Mouse (Mus musculus) midbrain, embryonic 16.5 days (tissue): ENCODE data around the gene Syt1. TPM values are rescaled to one million over a fixed set of nuclear protein-coding genes. Genes with fewer than 3 reads are reported as not detected.

Source experiments
- ATAC-seq: fragments of 200-750 bp; cut with Nextera tagmentation; 2 replicates; pipeline ENCODE4 v1.8.0; 2017; ENCODE audit warnings: moderate TSS enrichment
- H3K27ac ChIP-seq: fragments of 300-500 bp; sonication (generic); 2 replicates; pipeline ENCODE4 v1.5.1; 2014; ENCODE audit warnings: mild to moderate bottlenecking, low read length, mixed read lengths
- H3K27me3 ChIP-seq: fragments of 300-500 bp; sonication (generic); 2 replicates; pipeline ENCODE4 v1.6.1; 2014; ENCODE audit warnings: low read depth, low read length, mixed read lengths; ENCODE audit not compliant: control insufficient read depth, insufficient read depth
- H3K36me3 ChIP-seq: fragments of 300-500 bp; sonication (generic); 2 replicates; pipeline ENCODE4 v1.6.1; 2014; ENCODE audit warnings: mild to moderate bottlenecking, low read length, moderate library complexity, mixed read lengths; ENCODE audit not compliant: control insufficient read depth, insufficient read depth
- H3K4me1 ChIP-seq: fragments of 300-500 bp; sonication (generic); 2 replicates; pipeline ENCODE4 v1.6.1; 2014; ENCODE audit warnings: mild to moderate bottlenecking, low read length, mixed read lengths; ENCODE audit not compliant: control insufficient read depth, insufficient read depth
- H3K4me2 ChIP-seq: fragments of 300-500 bp; sonication (generic); 2 replicates; pipeline ENCODE4 v1.6.1; 2014; ENCODE audit warnings: mild to moderate bottlenecking, low read length, mixed read lengths
- H3K4me3 ChIP-seq: fragments of 300-500 bp; sonication (generic); 2 replicates; pipeline ENCODE4 v1.5.1; 2014; ENCODE audit warnings: low read depth, mild to moderate bottlenecking, low read length, moderate library complexity, mixed read lengths
- H3K9ac ChIP-seq: fragments of 300-500 bp; sonication (generic); 2 replicates; pipeline ENCODE4 v1.6.1; 2014; ENCODE audit warnings: low read depth, low read length, mixed read lengths
- H3K9me3 ChIP-seq: fragments of 300-500 bp; sonication (generic); replicated peaks from 2 replicates; pipeline ENCODE4 v1.6.1; 2014; ENCODE audit warnings: mild to moderate bottlenecking, low read length, mixed read lengths; ENCODE audit not compliant: control insufficient read depth, poor library complexity, severe bottlenecking
- WGBS: fragments of 180-500 bp; shearing (Covaris S2); extraction: QIAGEN DNeasy Blood & Tissue Kit; methylation state at CpG from one replicate; pipeline ENCODE4 v1.1.7; 2014; 5-methylcytosine and 5-hydroxymethylcytosine counted together
- polyA plus RNA-seq: library from polyadenylated mRNA; unstranded; fragments of >200 nt; fragmentation: Nextera tagmentation; extraction: Ambion mirVana; gene quantifications from 2 replicates; pipeline ENCODE4 v1.2.1, GENCODE M21; 2015

Syt1 gene
- polyA plus RNA-seq, 1 experiment from 2014 or later, result 146 TPM

GRCm38 (mm10) chr10:108517076-108517475, 493.7 kb downstream of the Syt1 start:
- Histone ChIP-seq H3K36me3 (no peaks in the 10 kb centered on the region), H3K4me1 (no peaks in the 10 kb centered on the region), H3K4me2 (no peak overlapping the region), H3K9ac (no peak overlapping the region), H3K9me3 (no peaks in the 10 kb centered on the region), H3K4me3 (no peak overlapping the region), H3K27me3 (no peaks in the 10 kb centered on the region), H3K27ac (no peak overlapping the region)
- ATAC-seq, result no peak
- 62% methylated on average over 9 of the region's 9 CpGs for WGBS

GRCm38 (mm10) chr10:108514671-108515070, 496.1 kb downstream of the Syt1 start:
- H3K27ac ChIP-seq, result no peak overlapping the region
- no peak for ATAC-seq
- no peaks in the 10 kb centered on the region for H3K36me3 ChIP-seq

GRCm38 (mm10) chr10:108509579-108509978, 501.2 kb downstream of the Syt1 start:
- Histone ChIP-seq H3K4me2 (no peak overlapping the region), H3K4me1 (0 out of 2 replicates have a peak, but pooled peaks cover 2% of the 10 kb centered on the region), H3K36me3 (no peaks in the 10 kb centered on the region), H3K9ac (no peak overlapping the region), H3K4me3 (no peak overlapping the region), H3K9me3 (no peaks in the 10 kb centered on the region), H3K27me3 (no peaks in the 10 kb centered on the region), H3K27ac (no peak overlapping the region)
- 89% methylated on average over 3 of the region's 3 CpGs for WGBS
- ATAC-seq, result no peak

More at GRCm38 (mm10) chr10:108514671-108515070, 496.1 kb downstream of the Syt1 start:
- H3K4me1 ChIP-seq, result no peaks in the 10 kb centered on the region
- H3K27me3 ChIP-seq, result no peaks in the 10 kb centered on the region
- 65% methylated on average over 7 of the region's 7 CpGs for WGBS
- H3K9ac ChIP-seq, result no peak overlapping the region
- H3K4me3 ChIP-seq, result no peak overlapping the region
- H3K9me3 ChIP-seq, result no peaks in the 10 kb centered on the region
- no peak overlapping the region for H3K4me2 ChIP-seq

GRCm38 (mm10) chr10:108506917-108507316, 503.9 kb downstream of the Syt1 start:
- Histone ChIP-seq H3K4me2 (no peak overlapping the region), H3K9ac (no peak overlapping the region), H3K27ac (no peak overlapping the region), H3K4me3 (no peak overlapping the region), H3K4me1 (peaks cover 7% of the 10 kb centered on the region), H3K36me3 (no peaks in the 10 kb centered on the region), H3K9me3 (no peaks in the 10 kb centered on the region), H3K27me3 (no peaks in the 10 kb centered on the region)
- WGBS, result 76% methylated on average over 4 of the region's 4 CpGs
- ATAC-seq, result no peak

- H3K36me3 ChIP-seq, result no peaks in the 10 kb centered on the region
- no peak overlapping the region for H3K4me2 ChIP-seq
- no peak for ATAC-seq
- H3K27me3 ChIP-seq, result no peaks in the 10 kb centered on the region
- no peak overlapping the region for H3K27ac ChIP-seq
- H3K9me3 ChIP-seq, result no peaks in the 10 kb centered on the region
- H3K9ac ChIP-seq, result no peak overlapping the region
- WGBS, result 71% methylated on average over 7 of the region's 7 CpGs
- H3K4me1 ChIP-seq, result peaks cover 7% of the 10 kb centered on the region
- no peak overlapping the region for H3K4me3 ChIP-seq
Measured at GRCm38 (mm10) chr10:108504925-108505324, 505.9 kb downstream of the Syt1 start.

- Histone ChIP-seq H3K4me3 (no peak overlapping the region), H3K9me3 (no peaks in the 10 kb centered on the region), H3K27me3 (no peaks in the 10 kb centered on the region), H3K36me3 (no peaks in the 10 kb centered on the region; the same call in 1 of the 2 replicates), H3K4me1 (peaks cover 7% of the 10 kb centered on the region), H3K27ac (no peak overlapping the region), H3K4me2 (no peak overlapping the region), H3K9ac (no peak overlapping the region)
- 58% methylated on average over 21 of the region's 21 CpGs for WGBS
- ATAC-seq, result 0 out of 2 replicates have a peak, but pooled peaks have one; percentile 32
Measured at GRCm38 (mm10) chr10:108504128-108504870, 506.5 kb downstream of the Syt1 start.

GRCm38 (mm10) chr10:108490231-108490630, 520.6 kb downstream of the Syt1 start:
- H3K4me3 ChIP-seq, result no peak overlapping the region
- no peak overlapping the region for H3K27ac ChIP-seq
- 0 out of 2 replicates have a peak, but pooled peaks cover 2% of the 10 kb centered on the region for H3K9me3 ChIP-seq
- 0 out of 2 replicates have a peak, but pooled peaks cover 2% of the 10 kb centered on the region for H3K36me3 ChIP-seq
- no peaks in the 10 kb centered on the region for H3K27me3 ChIP-seq
- no peaks in the 10 kb centered on the region for H3K4me1 ChIP-seq
- WGBS, result 77% methylated on average over 7 of the region's 7 CpGs
- no peak for ATAC-seq
- no peak overlapping the region for H3K9ac ChIP-seq
- H3K4me2 ChIP-seq, result no peak overlapping the region

DNA sequence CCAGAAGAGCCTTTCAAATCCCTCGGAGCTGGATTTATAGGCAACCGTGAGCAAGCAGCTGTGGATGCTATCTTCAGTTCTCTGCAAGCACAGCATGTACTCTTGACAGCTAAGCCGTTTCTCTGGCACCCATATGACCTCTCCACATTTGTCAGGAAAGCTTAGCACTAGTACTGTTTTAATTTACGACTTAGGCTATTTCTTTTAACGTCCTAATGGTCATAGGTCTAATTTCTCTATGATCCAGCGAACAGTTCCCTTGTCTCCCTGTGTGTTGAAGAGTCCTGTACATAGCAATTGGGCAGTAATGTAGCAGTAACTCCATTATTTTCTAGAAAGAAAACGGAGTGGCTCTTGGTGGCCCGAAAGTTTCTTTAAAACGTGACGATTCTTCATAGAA, 526.8 kb downstream of the Syt1 start:
- no peak overlapping the region for H3K27ac ChIP-seq
- no peaks in the 10 kb centered on the region for H3K27me3 ChIP-seq
- H3K9me3 ChIP-seq, result no peaks in the 10 kb centered on the region
- no peaks in the 10 kb centered on the region for H3K36me3 ChIP-seq
- no peak for ATAC-seq
- no peak overlapping the region for H3K4me2 ChIP-seq
- 87% methylated on average over 10 of the region's 10 CpGs for WGBS
- no peaks in the 10 kb centered on the region for H3K4me1 ChIP-seq
- no peak overlapping the region for H3K4me3 ChIP-seq
- no peak overlapping the region for H3K9ac ChIP-seq

DNA sequence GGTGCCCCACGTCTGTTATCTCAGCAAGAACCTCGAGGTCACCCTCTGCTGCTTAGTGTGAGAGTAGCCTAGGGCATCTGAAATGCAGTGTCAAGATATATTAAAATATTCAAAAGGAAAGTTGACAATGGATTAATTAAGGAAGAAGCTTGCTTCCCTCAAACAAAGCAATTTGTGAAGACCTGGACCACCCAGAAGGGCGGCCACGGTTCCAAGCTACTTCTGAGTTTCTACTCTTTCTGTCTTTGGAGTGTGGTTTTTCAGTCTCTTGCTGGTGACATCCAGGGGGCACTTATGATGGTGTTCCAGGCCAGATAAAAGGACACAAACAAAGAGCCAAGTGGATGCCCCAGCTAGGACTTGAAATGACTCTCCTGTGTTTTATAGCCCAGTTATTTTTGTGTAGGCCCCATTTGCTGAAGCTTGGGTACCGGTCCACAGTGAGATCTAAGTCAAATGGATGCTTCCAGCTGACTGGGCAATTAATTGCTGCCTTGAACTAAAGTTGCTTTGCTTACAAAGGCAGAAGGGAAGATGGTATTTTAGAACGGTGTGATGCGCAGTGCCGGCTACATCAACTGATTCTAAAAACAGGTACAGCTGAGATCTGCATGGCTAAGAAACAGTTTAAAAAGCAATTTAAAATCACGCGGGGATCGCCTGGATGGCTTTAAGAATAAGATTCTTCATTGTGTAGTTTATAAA, 530.5 kb downstream of the Syt1 start:
- H3K27me3 ChIP-seq, result no peaks in the 10 kb centered on the region
- H3K4me3 ChIP-seq, result no peak overlapping the region
- H3K4me2 ChIP-seq, result no peak overlapping the region
- H3K4me1 ChIP-seq, result no peaks in the 10 kb centered on the region
- H3K27ac ChIP-seq, result no peak overlapping the region
- H3K9ac ChIP-seq, result no peak overlapping the region
- 78% methylated on average over 11 of the region's 11 CpGs for WGBS
- H3K36me3 ChIP-seq, result no peaks in the 10 kb centered on the region
- no peaks in the 10 kb centered on the region for H3K9me3 ChIP-seq
- no peak for ATAC-seq
